Mouse (Mus musculus) T-helper 2 cell (primary cell): ENCODE measurements around the gene Entpd7.

ENCODE experiments used
- in situ Hi-C: fragments of 300-600 bp; cut with MboI, MseI; formaldehyde crosslinking; loops from one replicate; pipeline ENCODE4 v1.15.1; 2025; ENCODE audit warnings: high pct_unique_total_duplicates

Gene Entpd7

GRCm38 (mm10) chr19:43674316-43674689 lies 15.2 kb upstream of the Entpd7 start:
- in situ Hi-C loops = no loop called here

GRCm38 (mm10) chr19:43674730-43675524 lies 14.5 kb upstream of the Entpd7 start, which contains the start of gene Slc25a28:
Gene Slc25a28 (minus strand): TSS chr19:43674881.
- in situ Hi-C loops = loop anchor here (25.0 kb wide), 1 partner anchor 1688 kb away; the partner anchor contains the start of genes Mms19 and Ubtd1

GRCm38 (mm10) chr19:43675525-43676400 lies 13.7 kb upstream of the Entpd7 start:
- in situ Hi-C loops = loop anchor here (25.0 kb wide), 1 partner anchor 1688 kb away; the partner anchor contains the start of genes Mms19 and Ubtd1

GRCm38 (mm10) chr19:43678467-43679003 lies 10.9 kb upstream of the Entpd7 start:
- in situ Hi-C loops = loop anchor here (25.0 kb wide), 1 partner anchor 1691 kb away; the partner anchor contains the start of genes Mms19 and Ubtd1

- in situ Hi-C loops = loop anchor here (25.0 kb wide), 1 partner anchor 1692 kb away; the partner anchor contains the start of genes Mms19 and Ubtd1
Observed at GRCm38 (mm10) chr19:43679474-43679981, 9.9 kb upstream of the Entpd7 start.

- in situ Hi-C loops = loop anchor here (25.0 kb wide), 1 partner anchor 1694 kb away; the partner anchor contains the start of genes Mms19 and Ubtd1
Observed at GRCm38 (mm10) chr19:43681541-43681940, 7.9 kb upstream of the Entpd7 start.

GRCm38 (mm10) chr19:43692815-43693214 lies 3.3 kb downstream of the Entpd7 start:
- in situ Hi-C loops = loop anchor here (25.0 kb wide), 1 partner anchor 1706 kb away; the partner anchor contains the start of genes Mms19 and Ubtd1

- in situ Hi-C loops = loop anchor here (25.0 kb wide), 1 partner anchor 1708 kb away; the partner anchor contains the start of genes Mms19 and Ubtd1
Observed at GRCm38 (mm10) chr19:43695514-43695964, 6.1 kb downstream of the Entpd7 start.

GRCm38 (mm10) chr19:43697666-43698370 lies 8.3 kb downstream of the Entpd7 start:
- in situ Hi-C loops = loop anchor here (25.0 kb wide), 1 partner anchor 1711 kb away; the partner anchor contains the start of genes Mms19 and Ubtd1

GRCm38 (mm10) chr19:43699021-43699762 lies 9.7 kb downstream of the Entpd7 start:
- in situ Hi-C loops = loop anchor here (25.0 kb wide), 1 partner anchor 1712 kb away; the partner anchor contains the start of genes Mms19 and Ubtd1

GRCm38 (mm10) chr19:43699763-43700155 lies 10.3 kb downstream of the Entpd7 start:
- in situ Hi-C loops = loop anchor here (25.0 kb wide), 1 partner anchor 1712 kb away; the partner anchor contains the start of genes Mms19 and Ubtd1

- in situ Hi-C loops = no loop called here
Observed at GRCm38 (mm10) chr19:43704211-43704610, 14.7 kb downstream of the Entpd7 start.

- in situ Hi-C loops = no loop called here
Observed at GRCm38 (mm10) chr19:43704787-43705497, 15.5 kb downstream of the Entpd7 start.

- in situ Hi-C loops = no loop called here
Observed at GRCm38 (mm10) chr19:43708206-43708605, 18.7 kb downstream of the Entpd7 start.

- in situ Hi-C loops = no loop called here
Observed at GRCm38 (mm10) chr19:43709317-43709716, 19.8 kb downstream of the Entpd7 start.

GRCm38 (mm10) chr19:43711159-43711916 lies 21.9 kb downstream of the Entpd7 start:
- in situ Hi-C loops = no loop called here

- in situ Hi-C loops = no loop called here
Observed at GRCm38 (mm10) chr19:43711971-43712370, 22.5 kb downstream of the Entpd7 start.

GRCm38 (mm10) chr19:43720061-43720460 lies 30.6 kb downstream of the Entpd7 start:
- in situ Hi-C loops = no loop called here
